Mouse (Mus musculus) liver, adult (tissue): ENCODE measurements around the gene Krtap5-4.
"Not testable (repeated sequence)": the region's sequence is repeated elsewhere in the genome, so short reads cannot be mapped to it uniquely, and the experiment has no call there.

Experiments
- GATA4 ChIP-seq: IDR thresholded peaks from 2 replicates; pipeline ENCODE4 v1.6.1; 2014; ENCODE audit warnings: mild to moderate bottlenecking, low read length; ENCODE audit not compliant: insufficient replicate concordance

Gene Krtap5-4

GRCm38 (mm10) chr7:142303249-142303648 is at the start of gene Krtap5-4:
Krtap5-4 (plus strand) TSS chr7:142303549.
- TF ChIP-seq GATA4: no peak

DNA sequence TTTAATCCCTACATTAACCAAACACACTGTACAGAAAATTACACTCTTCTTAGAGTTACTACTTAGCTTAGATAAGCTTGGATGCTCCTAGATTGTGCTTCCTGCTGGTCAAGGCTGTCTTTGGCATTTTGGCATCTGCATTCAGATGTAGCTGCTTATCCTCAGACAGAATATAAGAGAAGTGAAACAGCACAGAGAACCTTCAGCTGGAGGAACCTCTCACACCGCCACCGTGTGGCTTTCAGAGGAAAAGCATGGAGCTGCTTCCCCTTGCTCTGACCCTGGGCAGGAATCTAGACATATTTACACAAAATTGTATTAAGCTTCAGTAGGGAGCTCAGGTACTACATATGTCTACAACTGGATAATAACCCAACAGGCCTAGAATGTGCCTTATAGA is 47.8 kb upstream of the Krtap5-4 start:
- no peak for TF ChIP-seq GATA4

DNA sequence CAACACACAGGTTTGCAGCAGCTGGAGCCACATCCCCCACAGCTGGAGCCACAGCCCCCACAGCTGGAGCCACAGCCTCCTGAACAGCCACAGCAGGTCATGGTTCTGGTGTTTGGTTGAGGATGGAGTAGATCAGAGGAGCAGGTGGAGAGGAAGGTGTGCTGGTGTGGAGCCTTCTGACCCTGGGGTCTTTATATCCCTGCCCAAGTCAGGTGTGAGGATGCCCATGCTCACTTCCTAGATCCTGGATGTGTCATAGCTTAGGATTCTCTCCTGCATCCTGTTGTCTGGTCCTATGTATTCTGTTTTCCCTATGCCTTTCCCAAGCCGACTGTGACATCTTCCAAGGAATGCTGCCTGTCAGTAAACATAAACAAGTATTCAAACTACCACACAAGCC is 45.1 kb upstream of the Krtap5-4 start, which contains the start of gene Gm2431:
TSS of gene Gm2431 (minus strand) at position 101 of the 400 bp plus-strand sequence.
- TF ChIP-seq GATA4: not testable (repeated sequence)

DNA sequence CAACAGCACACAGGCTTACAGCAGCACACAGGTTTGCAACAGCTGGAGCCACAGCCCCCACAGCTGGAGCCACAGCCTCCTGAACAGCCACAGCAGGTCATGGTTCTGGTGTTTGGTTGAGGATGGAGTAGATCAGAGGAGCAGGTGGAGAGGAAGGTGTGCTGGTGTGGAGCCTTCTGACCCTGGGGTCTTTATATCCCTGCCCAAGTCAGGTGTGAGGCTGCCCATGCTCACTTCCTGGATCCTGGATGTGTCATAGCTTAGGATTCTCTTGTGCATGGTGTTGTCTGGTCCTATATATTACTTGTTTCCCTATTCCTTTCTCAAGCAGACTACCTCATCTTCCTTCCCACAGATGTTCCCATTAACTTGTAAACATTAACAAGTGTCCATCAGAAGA is 29.1 kb upstream of the Krtap5-4 start, which contains the start of gene Gm4559:
TSS of gene Gm4559 (minus strand) at position 101 of the 400 bp plus-strand sequence.
- TF ChIP-seq GATA4: not testable (repeated sequence)

- no peak for TF ChIP-seq GATA4
Measured at GRCm38 (mm10) chr7:142284023-142284591, 19.2 kb upstream of the Krtap5-4 start.

DNA sequence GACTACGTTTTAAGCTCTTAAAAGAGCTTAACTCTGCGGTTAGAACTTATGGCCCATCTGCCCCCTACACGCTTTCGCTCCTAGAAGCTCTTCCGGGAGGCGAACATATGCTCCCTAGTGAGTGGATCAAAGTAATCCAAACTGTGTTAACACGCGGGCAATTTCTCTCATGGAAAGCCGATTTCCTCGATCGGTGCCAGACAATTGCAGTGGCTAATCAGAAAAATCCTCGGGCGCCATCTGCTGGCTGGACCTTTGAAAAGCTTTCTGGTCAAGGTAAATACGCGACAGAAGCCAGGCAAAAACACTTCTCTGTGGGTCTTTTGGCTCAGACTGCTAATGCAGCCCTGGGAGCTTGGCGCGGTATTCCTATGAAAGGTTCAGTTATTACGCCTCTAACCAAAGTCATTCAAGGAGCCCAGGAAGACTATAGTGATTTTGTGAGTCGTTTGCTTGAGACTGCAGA is 18.7 kb upstream of the Krtap5-4 start:
- TF ChIP-seq GATA4: no peak; the same call in 1 of the 2 replicates

DNA sequence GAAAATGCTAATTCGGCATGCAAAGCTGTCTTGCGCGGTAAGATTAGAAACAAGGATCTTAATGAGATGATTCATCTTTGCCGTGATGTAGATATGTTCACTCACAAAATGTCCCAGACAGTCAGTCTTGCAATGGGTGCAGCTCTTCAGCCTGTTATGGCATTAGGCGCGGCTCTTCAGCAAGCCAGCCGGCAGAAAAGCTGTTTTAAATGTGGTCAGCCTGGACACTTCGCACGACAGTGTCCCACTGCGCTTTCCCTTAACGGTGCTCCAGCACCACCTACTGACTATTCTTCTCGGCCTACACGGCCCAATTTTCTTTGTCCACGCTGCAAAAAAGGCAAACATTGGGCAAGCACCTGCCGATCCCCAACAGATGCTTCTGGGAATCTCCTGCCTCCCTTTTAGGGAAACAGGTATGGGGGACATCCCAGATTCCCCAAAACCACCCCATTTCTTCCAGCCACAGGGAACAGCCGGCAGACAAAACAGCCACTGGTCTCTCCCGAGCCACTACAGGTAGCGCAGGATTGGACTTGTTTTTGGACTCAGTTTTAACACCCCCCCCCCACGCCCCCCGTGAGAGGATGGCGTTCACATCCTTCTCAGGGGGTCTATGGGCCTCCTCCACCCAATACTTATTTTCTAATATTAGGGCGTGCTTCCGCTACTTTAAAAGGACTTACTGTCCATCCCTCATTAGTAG is 18.1 kb upstream of the Krtap5-4 start:
- no peak for TF ChIP-seq GATA4

- no peak for TF ChIP-seq GATA4
Measured at GRCm38 (mm10) chr7:142295418-142295817, 7.9 kb upstream of the Krtap5-4 start.

DNA sequence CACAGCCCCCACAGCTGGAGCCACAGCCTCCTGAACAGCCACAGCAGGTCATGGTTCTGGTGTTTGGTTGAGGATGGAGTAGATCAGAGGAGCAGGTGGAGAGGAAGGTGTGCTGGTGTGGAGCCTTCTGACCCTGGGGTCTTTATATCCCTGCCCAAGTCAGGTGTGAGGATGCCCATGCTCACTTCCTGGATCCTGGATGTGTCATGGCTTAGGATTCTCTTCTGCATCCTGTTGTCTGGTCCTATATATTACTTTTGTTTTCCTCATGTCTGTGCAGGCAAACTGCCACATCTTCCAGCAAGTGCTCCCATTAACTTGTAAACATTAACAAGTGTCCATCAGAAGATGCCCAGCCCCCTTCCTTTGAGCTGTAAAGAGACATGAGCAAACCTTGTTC is 6.3 kb upstream of the Krtap5-4 start, which contains the start of gene Krtap5-1:
TSS of gene Krtap5-1 (minus strand) at position 101 of the 400 bp plus-strand sequence.
- TF ChIP-seq GATA4: not testable (repeated sequence)

GRCm38 (mm10) chr7:142314600-142315285 is 11.4 kb downstream of the Krtap5-4 start:
- no peak for TF ChIP-seq GATA4

DNA sequence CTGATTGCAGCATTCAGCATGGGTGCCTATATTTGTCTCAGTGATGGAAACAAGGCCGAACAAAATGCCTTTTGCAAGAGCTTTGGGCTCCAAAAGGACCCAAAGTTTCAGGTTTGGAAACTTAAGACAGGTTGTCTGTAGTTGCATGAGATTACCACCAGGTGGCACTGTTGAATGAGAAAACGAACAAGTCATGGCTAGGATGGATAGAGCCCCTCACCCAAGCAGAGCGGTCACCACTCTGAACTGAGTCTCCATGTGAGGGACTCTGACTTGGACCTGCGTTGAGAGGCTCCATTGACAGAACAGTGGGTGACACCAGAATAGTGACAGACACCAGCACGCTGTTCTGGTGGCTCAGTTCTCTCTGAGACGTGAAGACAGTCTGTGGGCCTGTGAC is 13.2 kb downstream of the Krtap5-4 start:
- no peak for TF ChIP-seq GATA4

DNA sequence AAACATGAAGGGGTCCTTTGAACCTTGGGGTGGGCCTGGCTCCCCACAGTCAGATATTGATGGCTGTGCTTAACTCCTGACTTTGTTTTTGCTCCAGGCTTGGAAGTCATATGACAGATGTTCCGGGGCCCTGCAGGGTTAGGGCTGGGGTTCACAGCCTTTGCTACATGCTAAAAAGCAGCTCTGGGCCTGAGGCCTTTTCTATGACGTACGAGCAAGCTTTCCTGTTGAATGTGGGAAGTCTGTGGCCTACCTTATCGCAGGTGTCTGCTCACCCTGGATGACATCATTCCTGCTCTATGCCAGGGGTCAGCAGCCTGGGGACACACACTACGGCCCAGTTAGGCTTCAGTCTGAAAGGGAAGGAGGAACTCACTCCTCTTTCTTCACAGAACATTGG is 13.9 kb downstream of the Krtap5-4 start:
- TF ChIP-seq GATA4: no peak

DNA sequence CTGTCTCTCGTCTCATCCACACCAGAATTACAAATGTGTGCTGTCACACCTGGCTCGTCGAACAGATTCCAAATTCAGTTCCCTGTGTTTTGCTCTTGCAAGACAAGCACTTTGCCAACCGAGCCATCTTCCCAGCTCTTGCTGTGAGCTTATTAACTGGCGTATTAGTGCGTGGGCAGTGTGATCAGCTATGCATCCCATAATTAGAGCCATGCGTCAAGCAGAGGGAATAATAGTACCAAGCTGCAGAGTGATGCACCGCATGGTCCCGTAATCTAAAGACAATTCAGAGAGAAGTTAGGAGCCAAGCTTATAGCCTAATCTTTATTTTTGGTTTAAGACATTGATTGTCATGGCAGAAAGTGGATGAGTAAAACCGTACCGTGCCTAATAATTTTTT is 15.8 kb downstream of the Krtap5-4 start:
- no peak for TF ChIP-seq GATA4

DNA sequence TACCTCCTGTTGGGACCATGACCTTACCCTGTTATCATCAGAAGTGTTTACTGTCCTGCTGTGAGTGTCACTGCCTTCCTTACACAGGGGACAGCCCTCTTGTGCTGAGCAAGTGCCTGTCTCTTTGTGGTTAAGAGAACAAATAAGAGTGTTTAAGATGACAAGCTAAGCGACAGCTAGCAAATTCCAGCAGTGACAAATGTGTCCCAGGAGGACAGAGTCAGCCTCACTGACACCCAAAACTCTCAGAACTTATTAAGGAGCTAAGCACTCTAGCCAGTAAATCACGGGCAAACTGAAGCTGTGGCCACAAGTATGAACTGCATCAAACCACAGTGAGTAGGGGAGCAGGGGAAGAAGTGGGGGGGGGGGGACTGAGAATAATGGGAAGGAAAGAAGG is 17.6 kb downstream of the Krtap5-4 start:
- no peak for TF ChIP-seq GATA4

- no peak for TF ChIP-seq GATA4
Measured at GRCm38 (mm10) chr7:142322641-142323040, 19.3 kb downstream of the Krtap5-4 start.
